Mouse (Mus musculus) inflammation-experienced regulatory T-cells, adult 6 months (primary cell): Measurements from ENCODE around the gene Spop. TPM values are rescaled to one million over a fixed set of nuclear protein-coding genes. Genes with fewer than 3 reads are reported as not detected.
"Not testable (repeated sequence)": the region's sequence is repeated elsewhere in the genome, so short reads cannot be mapped to it uniquely, and the experiment has no call there.

Experiments
- ATAC-seq: one replicate; pipeline ENCODE4 v1.8.0; 2017
- polyA plus RNA-seq, 3 experiments: library from polyadenylated mRNA; unstranded; fragments of 100-300 nt; shearing (Covaris generic); gene quantifications; one replicate each; pipeline ENCODE4 v1.2.1; 2017

The Spop gene
- polyA plus RNA-seq, 3 experiments from 2014 or later = 127 to 172 (median 157) TPM

- no peak for ATAC-seq
Observed at GRCm38 (mm10) chr11:95500836-95501235, 87.0 kb downstream of the Spop start.

- ATAC-seq = not testable (repeated sequence)
Observed at GRCm38 (mm10) chr11:95501826-95502225, 87.9 kb downstream of the Spop start.

GRCm38 (mm10) chr11:95503581-95504180 lies 89.8 kb downstream of the Spop start:
- no peak for ATAC-seq

DNA sequence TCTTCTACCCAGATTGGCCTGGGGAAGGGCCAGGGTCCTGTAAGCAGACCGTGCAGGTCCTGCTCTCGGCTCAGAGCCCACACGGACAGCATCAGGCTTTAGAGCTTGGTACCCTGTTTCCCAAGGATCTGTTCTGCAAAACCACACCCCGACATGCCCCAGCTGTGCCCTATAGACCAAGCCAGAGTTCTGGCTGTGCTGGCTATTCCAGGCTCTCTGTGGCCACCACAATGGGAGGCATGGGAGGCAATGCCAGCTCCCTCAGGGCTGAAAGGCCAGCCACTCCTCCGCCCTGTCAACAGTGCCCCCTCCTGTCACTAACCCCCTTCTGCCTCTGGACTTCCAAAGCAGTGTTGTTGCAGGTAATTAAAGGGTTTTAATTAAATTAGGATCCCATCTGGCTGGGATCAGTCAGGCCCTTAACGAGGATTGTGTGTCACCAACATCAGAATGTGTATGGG lies 90.4 kb downstream of the Spop start:
- no peak for ATAC-seq

GRCm38 (mm10) chr11:95507041-95507716 lies 93.3 kb downstream of the Spop start:
- ATAC-seq = no peak

DNA sequence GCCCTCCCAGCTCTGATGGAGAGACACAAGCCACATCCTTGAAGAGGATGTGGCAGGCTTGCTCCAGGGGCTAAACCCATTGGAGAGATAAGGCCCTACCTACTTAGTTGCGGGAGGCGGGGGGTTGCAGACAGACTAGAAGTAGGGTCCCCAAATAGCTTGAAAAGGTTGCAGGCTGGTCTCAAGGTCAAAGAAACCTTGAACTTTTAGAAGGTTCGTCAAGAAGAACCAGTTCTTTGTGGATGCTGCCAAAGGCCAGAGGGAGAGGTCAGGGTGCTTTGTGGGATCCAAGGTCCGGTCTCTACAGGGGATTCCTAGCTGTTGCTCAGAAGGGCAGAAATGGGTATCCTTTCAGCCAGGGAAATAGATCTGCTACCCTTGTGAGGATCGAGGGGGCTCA lies 93.9 kb downstream of the Spop start:
- no peak for ATAC-seq

- no peak for ATAC-seq
Observed at GRCm38 (mm10) chr11:95508211-95508926, 94.5 kb downstream of the Spop start.

DNA sequence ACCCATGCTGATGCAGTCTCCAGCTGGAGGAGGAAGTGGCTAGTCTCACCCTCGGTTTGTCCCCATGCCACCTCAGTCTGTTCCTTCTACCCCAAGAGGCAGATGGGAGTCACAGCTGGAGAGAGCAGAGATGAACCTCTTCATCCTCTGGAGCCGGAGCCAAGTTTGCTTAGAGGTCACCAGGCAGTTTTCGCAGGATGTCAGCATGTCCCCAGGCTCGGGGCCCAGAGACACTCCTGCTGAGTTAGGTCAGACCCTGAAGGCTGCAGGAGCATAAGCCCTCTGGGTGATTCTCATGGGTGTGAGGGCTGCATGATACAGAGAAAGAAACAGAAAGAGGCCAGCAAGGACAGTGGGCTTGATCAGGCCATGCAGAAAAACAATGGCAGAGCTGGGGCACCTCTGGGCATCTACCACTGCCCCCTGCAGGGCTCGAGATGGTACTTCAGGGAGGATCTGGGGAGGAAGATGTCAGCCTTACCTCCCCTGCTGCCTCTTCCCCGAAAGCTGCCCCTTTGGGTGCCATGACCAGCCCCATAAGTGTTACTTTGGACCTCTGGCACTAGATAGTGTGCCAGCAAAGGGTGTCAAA lies 95.3 kb downstream of the Spop start:
- no peak for ATAC-seq

DNA sequence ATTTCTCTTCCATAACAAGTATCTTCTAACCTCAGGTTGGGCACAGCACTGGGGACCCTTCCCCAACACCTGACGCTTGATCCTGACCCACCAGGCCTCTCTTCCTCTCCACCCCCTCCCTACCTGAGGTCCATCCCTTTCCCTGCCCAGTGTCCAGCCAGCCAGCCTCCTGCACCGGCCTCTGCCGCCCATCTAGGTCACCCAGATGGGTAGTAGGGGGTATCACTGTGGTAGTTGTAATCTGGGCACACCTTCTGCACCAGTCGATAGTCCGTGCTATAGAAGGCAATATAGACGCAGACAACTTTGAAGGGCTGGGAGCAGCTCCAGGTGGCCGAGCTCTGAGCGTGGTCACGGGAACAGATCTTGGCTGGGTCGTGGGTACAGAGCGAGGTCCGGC lies 96.8 kb downstream of the Spop start:
- ATAC-seq = no peak

DNA sequence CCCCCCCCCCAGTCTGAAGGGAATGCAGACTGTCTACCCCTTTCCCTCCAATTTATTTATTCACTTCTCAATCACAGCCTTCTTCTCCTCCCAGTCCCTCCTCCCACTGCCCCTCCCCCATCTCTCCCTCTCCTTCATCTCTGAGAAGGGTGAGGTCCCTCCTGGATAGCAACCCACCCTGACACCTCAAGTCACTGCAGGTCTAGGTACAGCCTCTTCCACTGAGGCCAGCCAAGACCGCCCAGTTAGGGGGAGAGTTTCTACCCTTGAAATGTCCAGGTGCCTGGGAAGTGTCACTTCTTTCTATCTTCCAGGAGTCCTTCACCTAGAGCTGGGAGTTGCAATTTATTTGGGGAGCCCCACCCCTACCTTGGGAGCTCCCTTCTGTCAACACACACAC lies 98.0 kb downstream of the Spop start:
- no peak for ATAC-seq

DNA sequence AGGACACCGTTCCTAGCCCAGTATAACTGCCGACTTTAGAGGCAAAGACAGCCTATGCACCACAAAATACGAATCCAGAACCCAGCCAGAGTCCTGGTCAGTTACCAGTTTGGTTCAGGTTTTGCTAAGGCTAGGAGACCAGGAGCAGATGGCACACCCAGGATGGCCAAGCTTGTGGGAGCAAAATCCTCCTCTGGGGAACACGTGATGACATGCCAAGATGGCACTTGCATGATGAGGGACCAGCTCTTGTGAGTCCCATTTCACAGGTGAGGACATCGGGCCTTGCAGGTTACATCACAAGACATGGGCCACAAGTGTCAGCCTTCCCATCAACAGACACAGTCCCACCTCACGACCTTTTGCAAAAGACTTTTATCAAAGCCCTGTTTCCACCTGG lies 98.5 kb downstream of the Spop start:
- no peak for ATAC-seq

- ATAC-seq = no peak
Observed at GRCm38 (mm10) chr11:95513461-95514297, 99.8 kb downstream of the Spop start.

DNA sequence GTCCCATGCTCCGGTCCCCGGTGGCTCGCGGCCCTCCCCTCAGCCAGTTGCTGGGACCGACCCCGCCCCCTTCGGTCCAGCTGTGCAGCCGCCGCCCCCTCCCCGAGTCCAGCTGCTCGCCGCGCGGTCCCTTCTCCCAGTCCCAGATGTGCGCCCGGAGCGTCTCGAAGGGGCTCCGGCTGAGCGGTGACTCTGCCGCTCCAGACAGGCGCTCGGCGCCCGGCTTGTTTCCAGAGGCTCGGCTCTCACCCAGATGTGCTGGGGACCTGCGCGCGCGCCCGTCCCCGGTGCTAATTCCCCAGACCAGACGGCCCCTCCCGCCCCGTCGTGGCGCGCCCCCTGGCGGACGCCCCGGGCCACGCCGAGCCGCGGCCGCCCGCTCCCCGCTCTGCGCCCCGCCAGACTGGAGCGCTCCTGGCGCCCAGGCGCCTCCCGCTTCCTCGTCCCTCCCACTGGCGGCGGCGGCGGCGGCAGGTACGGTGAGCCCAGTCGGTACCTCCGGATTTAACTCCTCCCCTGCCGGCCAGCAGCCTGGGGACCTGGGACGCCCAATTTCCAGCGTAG lies 100.5 kb downstream of the Spop start, which contains the start of gene Nxph3:
Gene Nxph3, minus strand, starts transcription at position 273 of the 564 bp plus-strand sequence.
- ATAC-seq = no peak

GRCm38 (mm10) chr11:95515376-95516323 lies 101.8 kb downstream of the Spop start:
- no peak for ATAC-seq

DNA sequence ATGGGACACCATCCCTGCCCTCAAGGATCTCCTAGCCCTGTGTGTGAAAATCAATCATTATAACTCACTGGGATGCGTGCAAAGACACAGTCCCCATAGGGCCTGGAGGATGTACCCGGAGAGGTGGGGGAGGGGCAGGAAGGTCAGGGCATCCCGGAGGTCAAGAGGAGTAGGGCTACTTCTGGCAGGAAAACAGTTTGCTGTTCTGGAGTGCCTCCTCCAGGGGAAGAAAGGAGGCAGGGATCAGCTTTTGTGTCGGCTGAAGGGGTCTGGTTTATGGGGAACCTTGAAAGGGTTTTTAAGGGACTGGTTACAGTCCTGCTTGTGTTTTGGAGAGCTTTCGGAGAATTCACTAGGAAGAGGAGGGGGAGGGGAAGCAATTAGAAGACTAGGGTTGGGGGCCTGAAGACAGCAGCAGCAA lies 102.6 kb downstream of the Spop start:
- ATAC-seq = no peak

DNA sequence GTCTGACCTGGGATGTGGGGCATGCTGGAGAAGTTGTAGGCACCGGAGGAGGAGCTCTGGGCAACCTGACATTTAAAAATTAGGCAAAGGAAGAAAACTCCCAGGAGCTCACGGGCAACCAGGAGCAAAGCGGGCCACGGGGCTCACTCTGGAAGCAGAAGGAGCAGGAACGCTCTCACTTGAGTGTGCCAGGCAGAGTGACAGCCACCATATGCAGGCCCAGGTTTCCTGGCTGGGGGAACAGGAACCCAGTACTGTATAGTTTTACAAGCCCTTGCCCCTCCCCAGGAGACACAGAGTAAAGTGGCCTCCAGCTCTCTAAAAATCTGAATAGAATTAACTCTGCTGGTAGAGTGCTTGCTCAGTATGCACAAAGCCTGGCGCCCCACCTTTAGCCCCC lies 103.3 kb downstream of the Spop start:
- no peak for ATAC-seq

- no peak for ATAC-seq
Observed at GRCm38 (mm10) chr11:95519299-95519698, 105.4 kb downstream of the Spop start.

GRCm38 (mm10) chr11:95519996-95520395 lies 106.1 kb downstream of the Spop start:
- no peak for ATAC-seq

DNA sequence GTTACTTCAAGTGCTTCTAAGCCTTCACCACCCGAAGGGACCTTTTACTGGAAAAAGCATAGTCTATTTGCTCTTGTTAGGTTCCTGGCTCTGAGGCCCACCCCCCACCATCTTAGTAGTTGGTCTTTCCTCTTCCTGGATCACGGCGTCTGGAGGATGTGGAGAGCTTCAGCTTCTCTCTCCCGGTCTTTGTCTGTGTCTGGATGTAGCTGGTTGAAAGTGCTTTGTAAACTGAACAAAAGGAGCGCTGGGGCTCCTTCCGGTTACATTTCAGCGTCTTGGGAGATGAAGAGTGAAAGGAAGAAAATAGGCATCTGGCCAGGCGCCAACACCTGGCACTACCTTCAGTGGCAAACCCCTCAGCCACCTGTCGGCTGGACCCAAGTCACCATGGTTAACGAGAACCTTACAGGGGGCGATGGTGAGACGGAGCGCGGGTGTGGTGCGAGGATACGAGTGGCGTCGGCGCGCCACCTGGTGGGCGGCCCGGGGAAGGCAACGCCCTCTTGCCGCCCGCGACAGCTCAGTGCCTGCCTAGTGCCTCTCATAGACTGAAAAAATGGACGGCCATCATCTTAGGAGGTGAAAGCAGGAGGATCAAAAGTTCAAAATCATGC lies 106.7 kb downstream of the Spop start:
- ATAC-seq = peak; percentile 90

- ATAC-seq = peak; percentile 19
Observed at GRCm38 (mm10) chr11:95521563-95521962, 107.7 kb downstream of the Spop start.
